Mouse (Mus musculus) liver, embryonic 14.5 days (tissue): ENCODE measurements around the gene AI467606. TPM values are rescaled to one million over a fixed set of nuclear protein-coding genes. Genes with fewer than 3 reads are reported as not detected.
A peak's percentile ranks its signal among the peaks of the same experiment; 100 is the strongest.

Experiments used
- ATAC-seq: fragments of 200-750 bp; cut with Nextera tagmentation; 2 replicates; pipeline ENCODE4 v1.8.0; 2017; ENCODE audit warnings: moderate number of reproducible peaks, mild to moderate bottlenecking, moderate library complexity; ENCODE audit not compliant: insufficient read depth
- DNase-seq, 3 experiments: peaks; one replicate each; pipeline ENCODE4 v3.0.0-alpha.2; 2012 to 2013; ENCODE audit warnings: low read depth in 3 of 3, low spot score in 3 of 3
- H3K27ac ChIP-seq: fragments of 300-500 bp; sonication (generic); 2 replicates; pipeline ENCODE4 v1.5.1; 2014; ENCODE audit warnings: moderate library complexity, mild to moderate bottlenecking, control low read depth, inconsistent platforms
- H3K27me3 ChIP-seq: fragments of 300-500 bp; sonication (generic); 2 replicates; pipeline ENCODE4 v1.6.1; 2014; ENCODE audit warnings: mild to moderate bottlenecking, low read length, moderate library complexity; ENCODE audit not compliant: control insufficient read depth, insufficient read depth
- H3K36me3 ChIP-seq: fragments of 300-500 bp; sonication (generic); replicated peaks from 2 replicates; pipeline ENCODE4 v1.6.1; 2014; ENCODE audit warnings: low read depth; ENCODE audit not compliant: control insufficient read depth, insufficient read depth
- H3K4me1 ChIP-seq, 2 experiments: fragments of 200-500 bp in 1 of 2; fragments of 300-500 bp in 1 of 2; sonication (generic) in 1 of 2; replicated peaks; 2 replicates each; pipeline ENCODE4 v1.6.1; 2012 to 2014; ENCODE audit warnings: antibody characterized with exemption in 1 of 2, inconsistent platforms in 1 of 2, low read length in 1 of 2; ENCODE audit not compliant: control insufficient read depth in 2 of 2, insufficient read depth in 2 of 2
- H3K4me2 ChIP-seq: fragments of 300-500 bp; sonication (generic); 2 replicates; pipeline ENCODE4 v1.6.1; 2014; ENCODE audit warnings: low read depth, mild to moderate bottlenecking, control low read depth, moderate library complexity
- H3K4me3 ChIP-seq, 2 experiments: fragments of 200-500 bp in 1 of 2; fragments of 300-500 bp in 1 of 2; sonication (generic) in 1 of 2; 2 replicates each; pipeline ENCODE4 v1.5.1; 2012 to 2014; ENCODE audit warnings: low read depth in 2 of 2, low read length in 2 of 2, mild to moderate bottlenecking in 2 of 2, control low read depth in 1 of 2, inconsistent platforms in 1 of 2, moderate library complexity in 1 of 2; ENCODE audit not compliant: insufficient read depth in 1 of 2
- H3K9ac ChIP-seq: fragments of 300-500 bp; sonication (generic); replicated peaks from 2 replicates; pipeline ENCODE4 v1.6.1; 2014; ENCODE audit warnings: mild to moderate bottlenecking, control low read depth, moderate library complexity
- H3K9me3 ChIP-seq: fragments of 300-500 bp; sonication (generic); 2 replicates; pipeline ENCODE4 v1.6.1; 2016; ENCODE audit warnings: low read length, mixed read lengths; ENCODE audit not compliant: control insufficient read depth
- CTCF ChIP-seq: IDR thresholded peaks from 2 replicates; pipeline ENCODE4 v1.5.1; 2016; ENCODE audit warnings: antibody characterized with exemption, low read depth, control low read depth
- EP300 ChIP-seq: IDR thresholded peaks from 2 replicates; pipeline ENCODE4 v1.6.1; 2016; ENCODE audit warnings: antibody characterized with exemption, low read depth
- WGBS: fragments of 180-500 bp; shearing (Covaris S2); extraction: QIAGEN DNeasy Blood & Tissue Kit; methylation state at CpG from one replicate; pipeline ENCODE4 v1.1.7; 2014; ENCODE audit not compliant: insufficient replicate concordance; 5-methylcytosine and 5-hydroxymethylcytosine counted together
- polyA plus RNA-seq, 2 experiments: library from polyadenylated mRNA; depleted of rRNA in 1 of 2; stranded (reverse) in 1 of 2; unstranded in 1 of 2; fragments of >200 nt; fragmentation: Nextera tagmentation in 1 of 2; extraction: Ambion mirVana in 1 of 2; gene quantifications; 2 replicates each; pipeline versions ENCODE4 v1.2.1 to v1.2.3; 2012 to 2014

The AI467606 gene
- polyA plus RNA-seq, 2 experiments: 5.3 to 7.6 TPM

GRCm38 (mm10) chr7:127099528-127099927 is 8.4 kb downstream of the AI467606 start:
- Histone ChIP-seq H3K27me3 (no peaks in the 10 kb centered on the region), H3K36me3 (no peaks in the 10 kb centered on the region), H3K27ac (no peak overlapping the region), H3K4me3 (no peak overlapping the region), H3K9ac (no peak overlapping the region), H3K4me2 (no peak overlapping the region), H3K9me3 (no peaks in the 10 kb centered on the region), H3K4me1 (peaks cover 0 to 9% of the 10 kb centered on the region in 2 experiments; a peak in 2 of 4 replicates)
- ATAC-seq: no peak
- WGBS: 55% methylated on average over 4 of the region's 4 CpGs
- DNase-seq: no peak
- TF ChIP-seq EP300 (no peak), CTCF (no peak)

GRCm38 (mm10) chr7:127101451-127102016 is 10.4 kb downstream of the AI467606 start:
- H3K36me3 ChIP-seq: no peaks in the 10 kb centered on the region
- no peak for DNase-seq
- no peaks in the 10 kb centered on the region for H3K9me3 ChIP-seq
- H3K4me1 ChIP-seq: peaks cover 0 to 13% of the 10 kb centered on the region in 2 experiments; a peak in 3 of 4 replicates
- no peak overlapping the region for H3K4me2 ChIP-seq
- ATAC-seq: no peak
- no peak overlapping the region for H3K27ac ChIP-seq
- H3K27me3 ChIP-seq: no peaks in the 10 kb centered on the region
- H3K9ac ChIP-seq: no peak overlapping the region
- WGBS: 18% methylated on average over 2 of the region's 2 CpGs
- TF ChIP-seq CTCF: 0 out of 2 replicates have a peak, but pooled peaks have one; percentile 24
- no peak for TF ChIP-seq EP300
- no peak overlapping the region for H3K4me3 ChIP-seq

GRCm38 (mm10) chr7:127102148-127102547 is 11.0 kb downstream of the AI467606 start:
- Histone ChIP-seq H3K9me3 (no peaks in the 10 kb centered on the region), H3K36me3 (no peaks in the 10 kb centered on the region), H3K27ac (no peak overlapping the region), H3K27me3 (no peaks in the 10 kb centered on the region), H3K4me1 (peaks cover 0 to 13% of the 10 kb centered on the region in 2 experiments; a peak in 3 of 4 replicates), H3K4me2 (no peak overlapping the region), H3K9ac (no peak overlapping the region), H3K4me3 (no peak overlapping the region)
- TF ChIP-seq EP300 (no peak), CTCF (no peak)
- ATAC-seq (no peak), DNase-seq (no peak)
- 65% methylated on average over 6 of the region's 6 CpGs for WGBS

- ATAC-seq: no peak
Observed at GRCm38 (mm10) chr7:127103960-127104359, 12.8 kb downstream of the AI467606 start.

GRCm38 (mm10) chr7:127104560-127105332 is 13.6 kb downstream of the AI467606 start:
- no peak overlapping the region for H3K9ac ChIP-seq
- H3K27ac ChIP-seq: no peak overlapping the region
- peak; percentile 48; the same call in 1 of the 2 replicates for ATAC-seq
- peaks cover 0 to 4% of the 10 kb centered on the region in 2 experiments; a peak in 2 of 4 replicates for H3K4me1 ChIP-seq
- TF ChIP-seq CTCF (peak; percentile 89), EP300 (no peak)
- peak overlapping the region; percentile 51 for H3K4me2 ChIP-seq
- no peaks in the 10 kb centered on the region for H3K27me3 ChIP-seq
- H3K9me3 ChIP-seq: no peaks in the 10 kb centered on the region
- no peaks in the 10 kb centered on the region for H3K36me3 ChIP-seq
- peak overlapping the region; percentile 1 to 48; a peak in 2 of 4 replicates for H3K4me3 ChIP-seq
- peak; percentile 47 to 53 (median 48) for DNase-seq
- WGBS: 17% methylated on average over 17 of the region's 17 CpGs

More at GRCm38 (mm10) chr7:127103960-127104359, 12.8 kb downstream of the AI467606 start:
- H3K36me3 ChIP-seq: no peaks in the 10 kb centered on the region
- no peaks in the 10 kb centered on the region for H3K9me3 ChIP-seq
- whole genome bisulfite sequencing: 55% methylated on average over 6 of the region's 6 CpGs
- DNase-seq: no peak
- no peak overlapping the region for H3K9ac ChIP-seq
- no peaks in the 10 kb centered on the region for H3K27me3 ChIP-seq
- H3K4me2 ChIP-seq: no peak overlapping the region
- no peak overlapping the region for H3K4me3 ChIP-seq
- TF ChIP-seq CTCF: peak; percentile 51
- no peak for TF ChIP-seq EP300
- H3K27ac ChIP-seq: no peak overlapping the region
- peaks cover 0 to 4% of the 10 kb centered on the region in 2 experiments; a peak in 2 of 4 replicates for H3K4me1 ChIP-seq
